8 mouse cellular contexts compared by ENCODE assay signal in the genomic region with DNA sequence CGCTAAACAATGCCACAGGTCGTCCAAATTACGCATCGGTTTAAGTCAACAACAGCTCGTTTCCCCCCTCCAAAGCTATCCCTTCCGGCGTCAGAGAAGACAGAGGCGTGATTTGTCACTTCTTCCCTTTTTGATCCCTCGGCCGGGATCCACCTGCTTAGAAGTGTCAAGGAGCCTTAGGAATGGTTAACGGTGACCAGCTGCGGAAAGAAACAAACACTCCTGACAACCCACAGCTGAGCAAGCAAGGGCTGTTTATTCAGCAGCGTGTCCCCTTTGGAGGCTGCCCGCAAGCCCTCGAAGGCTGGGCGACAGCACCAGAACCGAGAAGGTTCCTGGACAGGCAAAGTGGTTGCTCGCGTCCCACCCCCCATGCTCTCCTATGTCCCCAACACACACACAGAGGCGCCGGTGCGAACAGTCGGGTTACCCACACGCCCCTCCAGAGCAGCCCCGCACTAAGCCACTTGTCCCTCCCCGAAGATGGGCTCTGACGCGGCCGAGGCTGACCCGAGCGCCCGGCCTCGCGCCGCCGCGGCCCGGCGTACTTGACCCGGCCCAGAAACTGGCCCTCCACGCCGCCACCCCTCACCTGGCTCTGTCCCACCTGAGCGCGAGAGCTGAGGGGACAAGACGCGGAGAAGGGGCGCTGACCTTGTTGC. TPM values are rescaled to one million over a fixed set of nuclear protein-coding genes. Genes with fewer than 3 reads are reported as not detected.
DNase-seq lines count a peak whose midpoint lies in the region; ATAC-seq lines count a peak whose summit lies in the region.

No protein-coding gene starts in this region.

- H3K4me3 ChIP-seq in hindbrain, embryonic 15.5 days: peak overlapping the region; percentile 86

- no peaks in the 10 kb centered on the region for H3K9me3 ChIP-seq in hindbrain, embryonic 15.5 days

- peak overlapping the region; percentile 94 for H3K9ac ChIP-seq in hindbrain, embryonic 15.5 days

- DNase-seq in ovary, adult 18-20 months (ENCODE audit: low spot score): peak; percentile 15
- no peak for DNase-seq in ovary, postnatal 10 days (ENCODE audit: low spot score)
- peak; percentile 69 to 74 for DNase-seq in cerebellum, postnatal 25 days
- peak; percentile 15 to 26 for DNase-seq in frontal cortex, postnatal 25 days (ENCODE audit: low spot score in 2 of 2)
- DNase-seq in left cerebral cortex, postnatal 14 days (ENCODE audit: low spot score in 2 of 2): peak; percentile 37 to 41
- DNase-seq in right cerebral cortex, postnatal 4 days: peak; percentile 53

- peaks cover 20% of the 10 kb centered on the region for H3K4me1 ChIP-seq in hindbrain, embryonic 15.5 days (replicated peaks)

- H3K36me3 ChIP-seq in hindbrain, embryonic 15.5 days: peaks cover 10% of the 10 kb centered on the region

- H3K27me3 ChIP-seq in hindbrain, embryonic 15.5 days: no peaks in the 10 kb centered on the region

- H3K4me2 ChIP-seq in hindbrain, embryonic 15.5 days: peak overlapping the region; percentile 77

- WGBS in hindbrain, embryonic 15.5 days: under 1% methylated on average over 46 of the region's 47 CpGs

- H3K27ac ChIP-seq in hindbrain, embryonic 15.5 days (replicated peaks): peak overlapping the region; percentile 81

- intact Hi-C loops in left cerebral cortex, postnatal 14 days (cut with DNase I): loop anchor here (5.0 kb wide), 1 partner anchor 154 kb away; no protein-coding TSS in a partner anchor

- peak; percentile 84 for ATAC-seq in hindbrain, embryonic 15.5 days (ENCODE audit: low FRiP score, low read depth)
- peak; percentile 10; the same call in 1 of the 2 replicates for ATAC-seq in megakaryocyte progenitor cell, adult 5-6 weeks (replicated peaks; ENCODE audit: poor library complexity)

RNA-seq across cellular contexts. Expression of gene March5, which starts 0.6 kb away (rescaled TPM):
- 101 and 104 TPM in 2 replicates for polyA plus RNA-seq in hindbrain, embryonic 15.5 days (2015; fragmentation: Nextera tagmentation; extraction: Ambion mirVana)
- 10 to 100 TPM; 89.1 to 94.1 TPM for total RNA-seq in left cerebral cortex, postnatal 14 days (2021)
- 87.2 and 95.3 TPM in 2 replicates for total RNA-seq in megakaryocyte progenitor cell, adult 5-6 weeks (2015)
- total RNA-seq in megakaryocyte progenitor cell, adult 5-6 weeks (2017): 49.8 and 52.0 TPM in 2 replicates

RNA-seq across cellular contexts. Expression of gene Cpeb3, which starts 1.6 kb away (rescaled TPM):
- 12.3 and 12.8 TPM in 2 replicates for polyA plus RNA-seq in hindbrain, embryonic 15.5 days (2015; fragmentation: Nextera tagmentation; extraction: Ambion mirVana)
- total RNA-seq in left cerebral cortex, postnatal 14 days (2021): 10 to 100 TPM; 68.8 to 69.3 TPM
- total RNA-seq in megakaryocyte progenitor cell, adult 5-6 weeks (2015): 0.34 and 0.49 TPM in 2 replicates
- total RNA-seq in megakaryocyte progenitor cell, adult 5-6 weeks (2017): 0.12 and 0.27 TPM in 2 replicates

Comparison
In these comparisons a context has a peak if more than half of its experiments do, and no peak if none do; other contexts are left out.
1. RNA of gene Cpeb3, which starts 1.6 kb away (total RNA-seq): 68.8 to 69.3 TPM in left cerebral cortex, postnatal 14 days; 0.12 to 0.49 TPM in megakaryocyte progenitor cell, adult 5-6 weeks; every median in the first group is over 10 times any median in the second.